Mouse (Mus musculus) hindbrain, embryonic 15.5 days (tissue): ENCODE measurements around the gene Fam83b. TPM values are rescaled to one million over a fixed set of nuclear protein-coding genes. Genes with fewer than 3 reads are reported as not detected.

Experiments
- ATAC-seq: fragments of 200-750 bp; cut with Nextera tagmentation; 2 replicates; pipeline ENCODE4 v1.8.0; 2017; ENCODE audit warnings: low read depth, moderate number of reproducible peaks, moderate TSS enrichment; ENCODE audit not compliant: low FRiP score
- H3K27ac ChIP-seq: fragments of 300-500 bp; sonication (generic); replicated peaks from 2 replicates; pipeline ENCODE4 v1.5.1; 2015; ENCODE audit warnings: mild to moderate bottlenecking, inconsistent platforms
- H3K27me3 ChIP-seq: fragments of 300-500 bp; sonication (generic); 2 replicates; pipeline ENCODE4 v1.6.1; 2015; ENCODE audit warnings: control low read depth, inconsistent platforms
- H3K36me3 ChIP-seq: fragments of 300-500 bp; sonication (generic); 2 replicates; pipeline ENCODE4 v1.6.1; 2015; ENCODE audit warnings: control low read depth, inconsistent platforms
- H3K4me1 ChIP-seq: fragments of 300-500 bp; sonication (generic); replicated peaks from 2 replicates; pipeline ENCODE4 v1.6.1; 2015; ENCODE audit warnings: control low read depth, inconsistent platforms
- H3K4me2 ChIP-seq: fragments of 300-500 bp; sonication (generic); 2 replicates; pipeline ENCODE4 v1.6.1; 2015; ENCODE audit warnings: moderate library complexity, mild to moderate bottlenecking, inconsistent platforms
- H3K4me3 ChIP-seq: fragments of 300-500 bp; sonication (generic); 2 replicates; pipeline ENCODE4 v1.5.1; 2015; ENCODE audit warnings: mild to moderate bottlenecking, inconsistent platforms
- H3K9ac ChIP-seq: fragments of 300-500 bp; sonication (generic); 2 replicates; pipeline ENCODE4 v1.6.1; 2015; ENCODE audit warnings: inconsistent platforms
- H3K9me3 ChIP-seq: fragments of 300-500 bp; sonication (generic); 2 replicates; pipeline ENCODE4 v1.6.1; 2016; ENCODE audit warnings: control low read depth, inconsistent platforms
- WGBS: fragments of 180-500 bp; shearing (Covaris S2); methylation state at CpG from one replicate; pipeline ENCODE4 v1.1.7; 2015; 5-methylcytosine and 5-hydroxymethylcytosine counted together
- polyA plus RNA-seq: library from polyadenylated mRNA; unstranded; fragments of >200 nt; fragmentation: Nextera tagmentation; extraction: Ambion mirVana; gene quantifications from 2 replicates; pipeline ENCODE4 v1.2.1, GENCODE M21; 2015

Fam83b gene
- polyA plus RNA-seq, 1 experiment from 2014 or later = 0.08 TPM

GRCm38 (mm10) chr9:76559240-76559639, 7.7 kb downstream of the Fam83b start:
- 93% methylated on average over 2 of the region's 2 CpGs for WGBS
- no peaks in the 10 kb centered on the region for H3K9me3 ChIP-seq
- ATAC-seq = no peak
- H3K36me3 ChIP-seq = no peaks in the 10 kb centered on the region
- no peak overlapping the region for H3K4me3 ChIP-seq
- H3K27ac ChIP-seq = no peak overlapping the region
- H3K9ac ChIP-seq = no peak overlapping the region
- no peak overlapping the region for H3K4me2 ChIP-seq
- no peaks in the 10 kb centered on the region for H3K27me3 ChIP-seq
- peaks cover 6% of the 10 kb centered on the region; the same call in 1 of the 2 replicates for H3K4me1 ChIP-seq

- H3K27me3 ChIP-seq = no peaks in the 10 kb centered on the region
- no peak overlapping the region for H3K27ac ChIP-seq
- no peak overlapping the region for H3K4me3 ChIP-seq
- H3K9ac ChIP-seq = no peak overlapping the region
- no peaks in the 10 kb centered on the region for H3K4me1 ChIP-seq
- no peak overlapping the region for H3K4me2 ChIP-seq
- no peak for ATAC-seq
- H3K36me3 ChIP-seq = no peaks in the 10 kb centered on the region
- no peaks in the 10 kb centered on the region for H3K9me3 ChIP-seq
- WGBS = 62% methylated on average over 2 of the region's 2 CpGs
Measured at GRCm38 (mm10) chr9:76553758-76554157, 13.2 kb downstream of the Fam83b start.

GRCm38 (mm10) chr9:76553115-76553514, 13.8 kb downstream of the Fam83b start:
- Histone ChIP-seq H3K4me1 (no peaks in the 10 kb centered on the region), H3K27ac (no peak overlapping the region), H3K4me2 (no peak overlapping the region), H3K36me3 (no peaks in the 10 kb centered on the region), H3K9me3 (no peaks in the 10 kb centered on the region), H3K9ac (no peak overlapping the region), H3K27me3 (no peaks in the 10 kb centered on the region), H3K4me3 (no peak overlapping the region)
- 87% methylated on average over 1 of the region's 1 CpGs for WGBS
- ATAC-seq = no peak

- H3K9ac ChIP-seq = no peak overlapping the region
- H3K36me3 ChIP-seq = no peaks in the 10 kb centered on the region
- no peaks in the 10 kb centered on the region for H3K27me3 ChIP-seq
- ATAC-seq = no peak
- no peak overlapping the region for H3K27ac ChIP-seq
- no peak overlapping the region for H3K4me2 ChIP-seq
- H3K4me1 ChIP-seq = no peaks in the 10 kb centered on the region
- H3K4me3 ChIP-seq = no peak overlapping the region
- no peaks in the 10 kb centered on the region for H3K9me3 ChIP-seq
- 43% methylated on average over 3 of the region's 3 CpGs for WGBS
Measured at GRCm38 (mm10) chr9:76546714-76547113, 20.2 kb downstream of the Fam83b start.

GRCm38 (mm10) chr9:76540684-76541083, 26.2 kb downstream of the Fam83b start:
- 56% methylated on average over 4 of the region's 4 CpGs for whole genome bisulfite sequencing
- Histone ChIP-seq H3K36me3 (no peaks in the 10 kb centered on the region), H3K9ac (no peak overlapping the region), H3K27ac (no peak overlapping the region), H3K27me3 (no peaks in the 10 kb centered on the region), H3K4me1 (no peaks in the 10 kb centered on the region), H3K4me2 (no peak overlapping the region), H3K9me3 (no peaks in the 10 kb centered on the region), H3K4me3 (no peak overlapping the region)
- ATAC-seq = no peak

- H3K27ac ChIP-seq = no peak overlapping the region
- H3K9ac ChIP-seq = no peak overlapping the region
- no peak for ATAC-seq
- no peaks in the 10 kb centered on the region for H3K9me3 ChIP-seq
- no peaks in the 10 kb centered on the region for H3K4me1 ChIP-seq
- no peak overlapping the region for H3K4me2 ChIP-seq
- H3K4me3 ChIP-seq = no peak overlapping the region
- no peaks in the 10 kb centered on the region for H3K27me3 ChIP-seq
- WGBS = 79% methylated on average over 7 of the region's 7 CpGs
- no peaks in the 10 kb centered on the region for H3K36me3 ChIP-seq
Measured at GRCm38 (mm10) chr9:76539953-76540621, 26.8 kb downstream of the Fam83b start.

- Histone ChIP-seq H3K27ac (no peak overlapping the region), H3K9me3 (no peaks in the 10 kb centered on the region), H3K9ac (no peak overlapping the region), H3K27me3 (no peaks in the 10 kb centered on the region), H3K36me3 (no peaks in the 10 kb centered on the region), H3K4me2 (no peak overlapping the region), H3K4me1 (no peaks in the 10 kb centered on the region), H3K4me3 (no peak overlapping the region)
- ATAC-seq = no peak
- 52% methylated on average over 7 of the region's 7 CpGs for WGBS
Measured at GRCm38 (mm10) chr9:76539271-76539670, 27.6 kb downstream of the Fam83b start.

- ATAC-seq = no peak
- WGBS = 89% methylated on average over 9 of the region's 9 CpGs
- Histone ChIP-seq H3K4me1 (no peaks in the 10 kb centered on the region), H3K4me2 (no peak overlapping the region), H3K27me3 (no peaks in the 10 kb centered on the region), H3K4me3 (no peak overlapping the region), H3K36me3 (no peaks in the 10 kb centered on the region), H3K9me3 (no peaks in the 10 kb centered on the region), H3K9ac (no peak overlapping the region), H3K27ac (no peak overlapping the region)
Measured at GRCm38 (mm10) chr9:76536032-76536431, 30.9 kb downstream of the Fam83b start.

GRCm38 (mm10) chr9:76532403-76532802, 34.5 kb downstream of the Fam83b start:
- H3K27me3 ChIP-seq = no peaks in the 10 kb centered on the region
- 93% methylated on average over 3 of the region's 3 CpGs for WGBS

GRCm38 (mm10) chr9:76531368-76531767, 35.5 kb downstream of the Fam83b start:
- H3K4me3 ChIP-seq = no peak overlapping the region
- no peak overlapping the region for H3K9ac ChIP-seq
- H3K27me3 ChIP-seq = no peaks in the 10 kb centered on the region
- no peaks in the 10 kb centered on the region for H3K9me3 ChIP-seq
- WGBS = 79% methylated on average over 4 of the region's 4 CpGs
- no peak for ATAC-seq
- H3K4me1 ChIP-seq = no peaks in the 10 kb centered on the region
- H3K36me3 ChIP-seq = no peaks in the 10 kb centered on the region
- H3K4me2 ChIP-seq = no peak overlapping the region
- H3K27ac ChIP-seq = no peak overlapping the region

More at GRCm38 (mm10) chr9:76532403-76532802, 34.5 kb downstream of the Fam83b start:
- no peaks in the 10 kb centered on the region for H3K4me1 ChIP-seq
- no peaks in the 10 kb centered on the region for H3K9me3 ChIP-seq
- no peak overlapping the region for H3K27ac ChIP-seq
- no peak overlapping the region for H3K4me2 ChIP-seq
- H3K36me3 ChIP-seq = no peaks in the 10 kb centered on the region
- H3K4me3 ChIP-seq = no peak overlapping the region
- no peak for ATAC-seq
- H3K9ac ChIP-seq = no peak overlapping the region

GRCm38 (mm10) chr9:76525592-76525991, 41.3 kb downstream of the Fam83b start:
- Histone ChIP-seq H3K4me1 (no peaks in the 10 kb centered on the region), H3K27me3 (no peaks in the 10 kb centered on the region), H3K9ac (no peak overlapping the region), H3K9me3 (no peaks in the 10 kb centered on the region), H3K27ac (no peak overlapping the region), H3K4me3 (no peak overlapping the region), H3K36me3 (no peaks in the 10 kb centered on the region), H3K4me2 (no peak overlapping the region)
- no peak for ATAC-seq

- H3K4me2 ChIP-seq = no peak overlapping the region
- no peak for ATAC-seq
Measured at GRCm38 (mm10) chr9:76523075-76523474, 43.8 kb downstream of the Fam83b start.

GRCm38 (mm10) chr9:76521640-76522039, 45.3 kb downstream of the Fam83b start:
- no peaks in the 10 kb centered on the region for H3K27me3 ChIP-seq
- H3K9me3 ChIP-seq = no peaks in the 10 kb centered on the region
- no peak overlapping the region for H3K27ac ChIP-seq
- H3K4me1 ChIP-seq = no peaks in the 10 kb centered on the region
- H3K36me3 ChIP-seq = no peaks in the 10 kb centered on the region
- H3K9ac ChIP-seq = no peak overlapping the region
- no peak overlapping the region for H3K4me2 ChIP-seq
- ATAC-seq = no peak
- no peak overlapping the region for H3K4me3 ChIP-seq
- WGBS = 86% methylated on average over 3 of the region's 3 CpGs

More at GRCm38 (mm10) chr9:76523075-76523474, 43.8 kb downstream of the Fam83b start:
- Histone ChIP-seq H3K27ac (no peak overlapping the region), H3K4me1 (no peaks in the 10 kb centered on the region), H3K9me3 (no peaks in the 10 kb centered on the region), H3K36me3 (no peaks in the 10 kb centered on the region), H3K9ac (no peak overlapping the region), H3K27me3 (no peaks in the 10 kb centered on the region), H3K4me3 (no peak overlapping the region)
